Mouse (Mus musculus): ENCODE data around the gene St3gal3. TPM values are rescaled to one million over a fixed set of nuclear protein-coding genes. Genes with fewer than 3 reads are reported as not detected.

St3gal3 gene
- total and polyA plus RNA-seq, 2 experiments from 2014 or later = 11.8 to 50.9 TPM

GRCm38 (mm10) chr4:118022811-118023210, 111.9 kb downstream of the St3gal3 start:
- no peak for TF ChIP-seq CTCF (IDR thresholded peaks at IDR 0.05; ENCODE audit: low read depth)
- no peaks in the 10 kb centered on the region for H3K36me3 ChIP-seq (ENCODE audit: insufficient read depth, low read length)
- ATAC-seq = no peak
- 91% methylated on average over 3 of the region's 3 CpGs for WGBS
- no peak overlapping the region for H3K27ac ChIP-seq
- no peak overlapping the region for H3K4me3 ChIP-seq (ENCODE audit: low read length)
- no peak for DNase-seq (ENCODE audit: low spot score)
- peaks cover 4% of the 10 kb centered on the region; the same call in 1 of the 2 replicates for H3K4me1 ChIP-seq (ENCODE audit: insufficient read depth, low read length)
- no peak overlapping the region for H3K9ac ChIP-seq (replicated peaks; ENCODE audit: low read length)
- no peaks in the 10 kb centered on the region for H3K9me3 ChIP-seq (ENCODE audit: low read length)
- H3K4me2 ChIP-seq (ENCODE audit: low read depth, low read length) = no peak overlapping the region
- no peaks in the 10 kb centered on the region for H3K27me3 ChIP-seq (ENCODE audit: insufficient read depth, low read length)

GRCm38 (mm10) chr4:118022406-118022805, 112.3 kb downstream of the St3gal3 start:
- H3K4me3 ChIP-seq (ENCODE audit: low read length) = no peak overlapping the region
- DNase-seq (ENCODE audit: low spot score) = no peak
- no peak for TF ChIP-seq CTCF (IDR thresholded peaks at IDR 0.05; ENCODE audit: low read depth)
- H3K4me1 ChIP-seq (ENCODE audit: insufficient read depth, low read length) = peaks cover 4% of the 10 kb centered on the region; the same call in 1 of the 2 replicates
- no peaks in the 10 kb centered on the region for H3K27me3 ChIP-seq (ENCODE audit: insufficient read depth, low read length)
- H3K36me3 ChIP-seq (ENCODE audit: insufficient read depth, low read length) = no peaks in the 10 kb centered on the region
- no peak overlapping the region for H3K27ac ChIP-seq
- WGBS = 84% methylated on average over 4 of the region's 4 CpGs
- no peaks in the 10 kb centered on the region for H3K9me3 ChIP-seq (ENCODE audit: low read length)
- ATAC-seq = no peak
- no peak overlapping the region for H3K9ac ChIP-seq (replicated peaks; ENCODE audit: low read length)
- no peak overlapping the region for H3K4me2 ChIP-seq (ENCODE audit: low read depth, low read length)

- Histone ChIP-seq H3K4me1 (ENCODE audit: insufficient read depth, low read length) (peaks cover 9% of the 10 kb centered on the region), H3K27me3 (ENCODE audit: insufficient read depth, low read length) (no peaks in the 10 kb centered on the region), H3K4me3 (ENCODE audit: low read length) (no peak overlapping the region), H3K4me2 (ENCODE audit: low read depth, low read length) (no peak overlapping the region), H3K36me3 (ENCODE audit: insufficient read depth, low read length) (no peaks in the 10 kb centered on the region), H3K9ac (replicated peaks; ENCODE audit: low read length) (no peak overlapping the region), H3K27ac (no peak overlapping the region), H3K9me3 (ENCODE audit: low read length) (no peaks in the 10 kb centered on the region)
- 55% methylated on average over 8 of the region's 8 CpGs for WGBS
- ATAC-seq (no peak; the same call in 1 of the 2 replicates), DNase-seq (ENCODE audit: low spot score) (no peak)
- TF ChIP-seq CTCF (IDR thresholded peaks at IDR 0.05; ENCODE audit: low read depth) = no peak
These were observed 115.1 kb downstream of the St3gal3 start for GRCm38 (mm10) chr4:118019640-118020039.

- ATAC-seq (peak; percentile 61), DNase-seq (ENCODE audit: low spot score) (peak; percentile 39)
- Histone ChIP-seq H3K4me1 (ENCODE audit: insufficient read depth, low read length) (peaks cover 9% of the 10 kb centered on the region), H3K9me3 (ENCODE audit: low read length) (no peaks in the 10 kb centered on the region), H3K27ac (no peak overlapping the region), H3K27me3 (ENCODE audit: insufficient read depth, low read length) (no peaks in the 10 kb centered on the region), H3K9ac (replicated peaks; ENCODE audit: low read length) (no peak overlapping the region), H3K4me3 (ENCODE audit: low read length) (no peak overlapping the region), H3K4me2 (ENCODE audit: low read depth, low read length) (no peak overlapping the region), H3K36me3 (ENCODE audit: insufficient read depth, low read length) (no peaks in the 10 kb centered on the region)
- WGBS = 69% methylated on average over 5 of the region's 5 CpGs
- no peak for TF ChIP-seq CTCF (IDR thresholded peaks at IDR 0.05; ENCODE audit: low read depth)
These were observed 115.5 kb downstream of the St3gal3 start for GRCm38 (mm10) chr4:118019218-118019617.

- H3K27me3 ChIP-seq (ENCODE audit: insufficient read depth, low read length) = no peaks in the 10 kb centered on the region
- no peak overlapping the region for H3K4me2 ChIP-seq (ENCODE audit: low read depth, low read length)
- H3K4me3 ChIP-seq (ENCODE audit: low read length) = no peak overlapping the region
- no peak for DNase-seq (ENCODE audit: low spot score)
- no peak for ATAC-seq
- H3K4me1 ChIP-seq (ENCODE audit: insufficient read depth, low read length) = peaks cover 9% of the 10 kb centered on the region
- TF ChIP-seq CTCF (IDR thresholded peaks at IDR 0.05; ENCODE audit: low read depth) = no peak
- H3K9ac ChIP-seq (replicated peaks; ENCODE audit: low read length) = no peak overlapping the region
- no peak overlapping the region for H3K27ac ChIP-seq
- no peaks in the 10 kb centered on the region for H3K9me3 ChIP-seq (ENCODE audit: low read length)
- no peaks in the 10 kb centered on the region for H3K36me3 ChIP-seq (ENCODE audit: insufficient read depth, low read length)
- WGBS = 66% methylated on average over 16 of the region's 16 CpGs
These were observed 117.5 kb downstream of the St3gal3 start for GRCm38 (mm10) chr4:118017021-118017805.

- DNase-seq (ENCODE audit: low spot score) (peak; percentile 24), ATAC-seq (no peak)
- Histone ChIP-seq H3K4me1 (ENCODE audit: insufficient read depth, low read length) (peaks cover 9% of the 10 kb centered on the region), H3K36me3 (ENCODE audit: insufficient read depth, low read length) (no peaks in the 10 kb centered on the region), H3K4me3 (ENCODE audit: low read length) (no peak overlapping the region), H3K9ac (replicated peaks; ENCODE audit: low read length) (no peak overlapping the region), H3K27ac (no peak overlapping the region), H3K9me3 (ENCODE audit: low read length) (no peaks in the 10 kb centered on the region), H3K4me2 (ENCODE audit: low read depth, low read length) (no peak overlapping the region), H3K27me3 (ENCODE audit: insufficient read depth, low read length) (no peaks in the 10 kb centered on the region)
- no peak for TF ChIP-seq CTCF (IDR thresholded peaks at IDR 0.05; ENCODE audit: low read depth)
- WGBS = 40% methylated on average over 10 of the region's 10 CpGs
These were observed 118.3 kb downstream of the St3gal3 start for GRCm38 (mm10) chr4:118016323-118016911.

GRCm38 (mm10) chr4:118015636-118016035, 119.1 kb downstream of the St3gal3 start:
- Histone ChIP-seq H3K4me2 (ENCODE audit: low read depth, low read length) (no peak overlapping the region), H3K36me3 (ENCODE audit: insufficient read depth, low read length) (no peaks in the 10 kb centered on the region), H3K27ac (no peak overlapping the region), H3K9ac (replicated peaks; ENCODE audit: low read length) (no peak overlapping the region), H3K27me3 (ENCODE audit: insufficient read depth, low read length) (no peaks in the 10 kb centered on the region), H3K9me3 (ENCODE audit: low read length) (no peaks in the 10 kb centered on the region), H3K4me3 (ENCODE audit: low read length) (no peak overlapping the region), H3K4me1 (ENCODE audit: insufficient read depth, low read length) (peaks cover 9% of the 10 kb centered on the region)
- ATAC-seq = no peak
- 45% methylated on average over 6 of the region's 6 CpGs for WGBS
- no peak for TF ChIP-seq CTCF (IDR thresholded peaks at IDR 0.05; ENCODE audit: low read depth)
- DNase-seq (ENCODE audit: low spot score) = no peak

All from hindbrain, postnatal 0 days (tissue).